Mouse (Mus musculus): Measurements from ENCODE around the gene Cd1d1.

- TF ChIP-seq POLR2A (IDR thresholded peaks at IDR 0.05; ENCODE audit: low read depth, low read length) (no peak), CTCF (conservative IDR thresholded peaks at IDR 0.05 in 1 of 2, IDR thresholded peaks at IDR 0.05 in 1 of 2; ENCODE audit: low read depth in 2 of 2, low read length in 2 of 2) (no peak), ZMIZ1 (IDR thresholded peaks at IDR 0.05; ENCODE audit: low read depth, low read length) (no peak), RAD21 (IDR thresholded peaks at IDR 0.05; ENCODE audit: low read depth, low read length) (no peak), USF2 (conservative IDR thresholded peaks at IDR 0.05; ENCODE audit: low read depth, low read length) (no peak), CHD2 (IDR thresholded peaks at IDR 0.05; ENCODE audit: low read length) (no peak), MAX (IDR thresholded peaks at IDR 0.05; ENCODE audit: low read length) (no peak)
Measured at GRCm38 (mm10) chr3:87047801-87048200, 48.6 kb upstream of the Cd1d1 start.

All from CH12.LX (cell line).